Mouse (Mus musculus) CH12.LX (cell line): ENCODE data around the gene Afap1. TPM values are rescaled to one million over a fixed set of nuclear protein-coding genes. Genes with fewer than 3 reads are reported as not detected.

Experiments
- DNase-seq: peaks from one replicate; pipeline ENCODE4 v3.0.0-alpha.2; 2013; ENCODE audit errors: extremely low read depth
- H3K27ac ChIP-seq: 2 replicates; pipeline ENCODE4 v1.5.1; 2012; ENCODE audit warnings: low read depth, mild to moderate bottlenecking, control low read depth, moderate library complexity; ENCODE audit not compliant: insufficient read depth
- H3K27me3 ChIP-seq: replicated peaks from 2 replicates; pipeline ENCODE3; 2012; ENCODE audit warnings: inconsistent platforms
- H3K36me3 ChIP-seq, 2 experiments: replicated peaks in 1 of 2; 2 replicates each; pipeline versions ENCODE3 to v1.6.1; 2012; ENCODE audit warnings: inconsistent platforms in 1 of 2, low read length in 1 of 2, mild to moderate bottlenecking in 1 of 2, mixed read lengths in 1 of 2, moderate library complexity in 1 of 2; ENCODE audit not compliant: control insufficient read depth in 1 of 2, insufficient read depth in 1 of 2
- H3K4me1 ChIP-seq, 2 experiments: 2 replicates each; pipeline ENCODE4 v1.6.1; 2012; ENCODE audit warnings: inconsistent platforms in 1 of 2, moderate library complexity in 1 of 2; ENCODE audit not compliant: insufficient read depth in 2 of 2, control insufficient read depth in 1 of 2
- H3K4me2 ChIP-seq: 2 replicates; pipeline ENCODE4 v1.6.1; 2012; ENCODE audit warnings: low read depth, mild to moderate bottlenecking, control low read depth; ENCODE audit not compliant: poor library complexity, insufficient read depth, severe bottlenecking
- H3K4me3 ChIP-seq, 3 experiments: fragments of 150-350 bp in 1 of 3; sonication (generic) in 1 of 3; replicated peaks in 1 of 3; 2 replicates each; pipeline versions ENCODE3 to v1.5.1; 2011 to 2012; ENCODE audit warnings: low read depth in 2 of 3, low read length in 2 of 3, mild to moderate bottlenecking in 2 of 3, moderate library complexity in 2 of 3, control low read depth in 1 of 3, improper control_type of control experiment in 1 of 3, inconsistent platforms in 1 of 3, mixed read lengths in 1 of 3; ENCODE audit not compliant: poor library complexity in 1 of 3
- H3K79me2 ChIP-seq: replicated peaks from 2 replicates; pipeline ENCODE4 v1.6.1; 2012; ENCODE audit warnings: mild to moderate bottlenecking, moderate library complexity; ENCODE audit not compliant: control insufficient read depth, poor library complexity, insufficient read depth, severe bottlenecking; ENCODE audit errors: extremely low read depth
- H3K9ac ChIP-seq: 2 replicates; pipeline ENCODE4 v1.6.1; 2012; ENCODE audit warnings: low read depth, mild to moderate bottlenecking, control low read depth, moderate library complexity; ENCODE audit not compliant: insufficient read depth
- H3K9me3 ChIP-seq: replicated peaks from 2 replicates; pipeline ENCODE3; 2012; ENCODE audit warnings: low read length, inconsistent platforms, mixed read lengths
- BHLHE40 ChIP-seq: IDR thresholded peaks from 2 replicates; pipeline ENCODE4 v1.6.1; 2011; ENCODE audit warnings: mild to moderate bottlenecking, low read depth, low read length, improper control_type of control experiment
- CTCF ChIP-seq, 2 experiments: IDR thresholded peaks in 1 of 2; conservative IDR thresholded peaks in 1 of 2; 2 replicates each; pipeline ENCODE4 v1.5.1; 2011 to 2012; ENCODE audit warnings: low read depth in 2 of 2, low read length in 2 of 2, improper control_type of control experiment in 1 of 2, inconsistent platforms in 1 of 2, mild to moderate bottlenecking in 1 of 2, moderate library complexity in 1 of 2
- E2F4 ChIP-seq: IDR thresholded peaks from 2 replicates; pipeline ENCODE4 v1.6.1; 2011; ENCODE audit warnings: low read depth, low read length, improper control_type of control experiment; ENCODE audit not compliant: insufficient replicate concordance
- ELF1 ChIP-seq: IDR thresholded peaks from 2 replicates; pipeline ENCODE4 v1.6.1; 2014; ENCODE audit warnings: low read depth, mild to moderate bottlenecking, inconsistent platforms, low read length, improper control_type of control experiment
- EP300 ChIP-seq: IDR thresholded peaks from 2 replicates; pipeline ENCODE4 v1.6.1; 2011; ENCODE audit warnings: low read length, improper control_type of control experiment
- ETS1 ChIP-seq: conservative IDR thresholded peaks from 2 replicates; pipeline ENCODE4 v1.6.1; 2012; ENCODE audit warnings: low read depth, mild to moderate bottlenecking, inconsistent platforms, low read length, improper control_type of control experiment, moderate library complexity
- HCFC1 ChIP-seq: IDR thresholded peaks from 2 replicates; pipeline ENCODE4 v1.6.1; 2012; ENCODE audit warnings: low read depth, mild to moderate bottlenecking, inconsistent platforms, low read length, improper control_type of control experiment
- JUN ChIP-seq: IDR thresholded peaks from 2 replicates; pipeline ENCODE4 v1.6.1; 2011; ENCODE audit warnings: low read depth, mild to moderate bottlenecking, low read length, improper control_type of control experiment, moderate library complexity; ENCODE audit not compliant: insufficient read depth
- KAT2A ChIP-seq: IDR thresholded peaks from 2 replicates; pipeline ENCODE4 v1.6.1; 2012; ENCODE audit warnings: low read length, improper control_type of control experiment, inconsistent platforms; ENCODE audit not compliant: insufficient replicate concordance
- MAX ChIP-seq: IDR thresholded peaks from 2 replicates; pipeline ENCODE4 v1.6.1; 2011; ENCODE audit warnings: low read length, improper control_type of control experiment
- MAZ ChIP-seq: IDR thresholded peaks from 2 replicates; pipeline ENCODE4 v1.6.1; 2012; ENCODE audit warnings: low read depth, mild to moderate bottlenecking, inconsistent platforms, low read length, improper control_type of control experiment, moderate library complexity
- MEF2A ChIP-seq: IDR thresholded peaks from 2 replicates; pipeline ENCODE4 v1.6.1; 2014; ENCODE audit warnings: low read depth, mild to moderate bottlenecking, inconsistent platforms, low read length, improper control_type of control experiment, borderline replicate concordance
- NELFE ChIP-seq: IDR thresholded peaks from 2 replicates; pipeline ENCODE4 v1.6.1; 2011; ENCODE audit warnings: low read depth, low read length, improper control_type of control experiment
- NRF1 ChIP-seq: IDR thresholded peaks from 2 replicates; pipeline ENCODE4 v1.6.1; 2014; ENCODE audit warnings: low read depth, mild to moderate bottlenecking, inconsistent platforms, low read length, improper control_type of control experiment, moderate library complexity
- PAX5 ChIP-seq: IDR thresholded peaks from 2 replicates; pipeline ENCODE4 v1.6.1; 2012; ENCODE audit warnings: low read length, inconsistent platforms, mixed read lengths
- POLR2A ChIP-seq: IDR thresholded peaks from 2 replicates; pipeline ENCODE4 v1.6.1; 2011; ENCODE audit warnings: low read depth, mild to moderate bottlenecking, improper control_type of control experiment, low read length
- RAD21 ChIP-seq: IDR thresholded peaks from 2 replicates; pipeline ENCODE4 v1.6.1; 2011; ENCODE audit warnings: low read depth, mild to moderate bottlenecking, low read length, improper control_type of control experiment, moderate library complexity
- TCF12 ChIP-seq: IDR thresholded peaks from 2 replicates; pipeline ENCODE4 v1.6.1; 2014; ENCODE audit warnings: low read depth, mild to moderate bottlenecking, inconsistent platforms, low read length, improper control_type of control experiment
- USF1 ChIP-seq: IDR thresholded peaks from 2 replicates; pipeline ENCODE4 v1.6.1; 2014; ENCODE audit warnings: low read depth, mild to moderate bottlenecking, inconsistent platforms, low read length, improper control_type of control experiment
- USF2 ChIP-seq: conservative IDR thresholded peaks from 2 replicates; pipeline ENCODE4 v1.6.1; 2011; ENCODE audit warnings: low read depth, low read length, improper control_type of control experiment
- ZC3H11A ChIP-seq: IDR thresholded peaks from 2 replicates; pipeline ENCODE4 v1.6.1; 2012; ENCODE audit warnings: low read depth, mild to moderate bottlenecking, inconsistent platforms, low read length, improper control_type of control experiment
- ZKSCAN1 ChIP-seq: IDR thresholded peaks from 2 replicates; pipeline ENCODE4 v1.6.1; 2012; ENCODE audit warnings: low read depth, inconsistent platforms, low read length, improper control_type of control experiment, borderline replicate concordance
- ZMIZ1 ChIP-seq: IDR thresholded peaks from 2 replicates; pipeline ENCODE4 v1.6.1; 2012; ENCODE audit warnings: low read depth, mild to moderate bottlenecking, inconsistent platforms, low read length, improper control_type of control experiment
- ZNF384 ChIP-seq: IDR thresholded peaks from 2 replicates; pipeline ENCODE4 v1.6.1; 2012; ENCODE audit warnings: low read depth, low read length, improper control_type of control experiment, inconsistent platforms
- dilution Hi-C: fragments of 300-500 bp; cut with MboI; formaldehyde crosslinking; loops from 2 replicates; pipeline ENCODE4 v1.14.3; 2020; ENCODE audit warnings: low sequenced_read_pairs; ENCODE audit not compliant: extremely low pct_unique_long_range_greater_than_20kb, extremely low pct_ligation_motif_present
- in situ Hi-C: fragments of 300-500 bp; cut with MboI; formaldehyde crosslinking; loops from 3 replicates; pipeline ENCODE4 v1.14.3; 2019; ENCODE audit warnings: low sequenced_read_pairs, low pct_ligation_motif_present, low pct_unique_long_range_greater_than_20kb, mixed read lengths
- polyA plus RNA-seq: library from polyadenylated mRNA; unstranded; fragments of >175 nt; gene quantifications from 2 replicates; pipeline ENCODE4 v1.2.1, GENCODE M21; 2012; ENCODE audit warnings: low read depth; ENCODE audit not compliant: insufficient read length
- total RNA-seq, 2 experiments: library from RNA; depleted of rRNA; stranded (reverse); fragments of 300-350 nt in 1 of 2; fragments of >200 nt in 1 of 2; gene quantifications; 2 replicates each; pipeline ENCODE4 v1.2.3; 2012 to 2014

Afap1 gene
- total and polyA plus RNA-seq, 3 experiments: 0.32 to 4.0 (median 0.86) TPM

DNA sequence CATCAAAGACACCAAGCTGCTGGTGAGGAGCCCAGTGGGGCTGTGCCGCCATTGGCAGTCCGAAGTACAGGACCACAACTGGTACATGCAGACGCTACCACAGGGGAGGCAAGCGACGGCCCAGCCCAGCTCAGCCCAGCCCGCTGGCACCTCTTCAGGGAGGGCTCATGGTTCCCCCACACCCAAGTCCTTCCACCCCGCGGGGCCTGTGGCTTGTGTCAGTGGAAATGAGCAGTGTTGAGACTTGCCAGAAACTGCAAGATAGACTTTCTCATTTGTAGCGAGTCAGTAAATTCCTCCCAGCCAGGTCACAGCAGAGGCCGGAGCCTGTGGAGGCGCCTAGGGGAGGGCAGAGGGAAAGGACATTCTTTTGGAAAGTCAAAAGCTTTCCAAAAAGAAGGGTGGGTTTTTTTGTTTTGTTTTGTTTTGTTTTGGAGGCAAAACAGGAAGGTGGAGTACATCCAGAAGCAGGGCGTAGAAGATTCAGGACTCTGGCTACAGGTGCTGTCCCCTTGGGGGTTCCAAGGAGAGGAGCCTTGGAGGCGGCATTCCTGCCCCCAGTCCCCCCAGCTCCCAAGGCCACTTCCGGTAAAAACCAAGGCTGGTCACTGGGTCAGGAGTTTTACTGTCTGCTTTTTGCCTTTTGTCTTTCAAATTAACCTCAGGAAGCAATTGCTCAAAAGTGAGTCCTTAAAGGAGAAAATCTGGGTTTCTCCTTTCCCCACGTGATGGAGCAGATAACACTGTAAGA lies 55.3 kb downstream of the Afap1 start:
- no peak overlapping the region for H3K9ac ChIP-seq
- DNase-seq: no peak
- H3K4me2 ChIP-seq: no peak overlapping the region
- peaks cover 0 to 18% of the 10 kb centered on the region in 2 experiments for H3K36me3 ChIP-seq
- no peaks in the 10 kb centered on the region for H3K79me2 ChIP-seq
- in situ Hi-C loops (no loop called here), dilution Hi-C loops (no loop called here)
- no peak overlapping the region for H3K4me3 ChIP-seq
- peaks cover 3 to 8% of the 10 kb centered on the region in 2 experiments; a peak in 2 of 4 replicates for H3K4me1 ChIP-seq
- H3K27me3 ChIP-seq: no peaks in the 10 kb centered on the region
- H3K9me3 ChIP-seq: no peaks in the 10 kb centered on the region
- TF ChIP-seq MAZ (no peak), ELF1 (no peak), NRF1 (no peak), ZMIZ1 (no peak), ZC3H11A (no peak), MAX (no peak), NELFE (no peak), E2F4 (no peak), POLR2A (no peak), HCFC1 (no peak), USF1 (no peak), MEF2A (no peak), JUN (no peak), ZNF384 (no peak)
- H3K27ac ChIP-seq: no peak overlapping the region

DNA sequence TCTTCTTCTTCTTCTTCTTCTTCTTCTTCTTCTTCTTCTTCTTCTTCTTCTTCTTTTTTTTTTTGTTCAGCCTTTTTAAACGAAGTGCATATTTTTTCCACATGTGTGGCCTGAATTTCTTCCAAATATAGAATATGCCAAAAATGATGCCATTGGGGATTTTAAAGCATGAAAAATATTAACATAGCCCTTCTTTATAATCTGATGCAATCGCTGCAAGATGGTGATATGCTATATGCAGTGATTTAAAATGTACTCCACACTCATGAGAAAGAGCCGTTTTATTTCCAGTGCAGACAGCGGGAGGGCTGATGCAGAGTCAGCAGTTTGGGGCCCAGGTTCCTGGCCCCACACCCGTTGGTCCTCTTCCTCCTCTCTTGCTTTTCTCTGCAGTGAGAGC lies 55.9 kb downstream of the Afap1 start:
- TF ChIP-seq PAX5: no peak
- TF ChIP-seq CTCF (conservative IDR thresholded peaks at IDR 0.05 in 1 of 2, IDR thresholded peaks at IDR 0.05 in 1 of 2; ENCODE audit: low read depth in 2 of 2, low read length in 2 of 2): no peak
- no peak for TF ChIP-seq TCF12
- no peak for TF ChIP-seq USF1
- TF ChIP-seq ETS1: no peak
- TF ChIP-seq EP300: no peak
- no peak for TF ChIP-seq BHLHE40
- no peak for TF ChIP-seq ZMIZ1
- TF ChIP-seq POLR2A: no peak
- TF ChIP-seq HCFC1: no peak
- TF ChIP-seq MAZ: no peak
- TF ChIP-seq ZKSCAN1: no peak
- TF ChIP-seq KAT2A: no peak
- TF ChIP-seq ELF1: no peak
- TF ChIP-seq USF2: no peak
- no peak for TF ChIP-seq RAD21
- no peaks in the 10 kb centered on the region for H3K27me3 ChIP-seq
- no peak overlapping the region for H3K4me2 ChIP-seq
- no peak overlapping the region for H3K4me3 ChIP-seq
- in situ Hi-C loops (no loop called here), dilution Hi-C loops (no loop called here)
- H3K4me1 ChIP-seq: peaks cover 3 to 8% of the 10 kb centered on the region in 2 experiments; a peak in 2 of 4 replicates
- H3K79me2 ChIP-seq: no peaks in the 10 kb centered on the region
- DNase-seq: no peak
- H3K27ac ChIP-seq: no peak overlapping the region
- H3K36me3 ChIP-seq: peaks cover 0 to 17% of the 10 kb centered on the region in 2 experiments
- no peaks in the 10 kb centered on the region for H3K9me3 ChIP-seq
- H3K9ac ChIP-seq: no peak overlapping the region
